Mouse (Mus musculus) stomach, postnatal 0 days (tissue): ENCODE measurements around the gene Plscr1. TPM values are rescaled to one million over a fixed set of nuclear protein-coding genes. Genes with fewer than 3 reads are reported as not detected.

Source experiments
- ATAC-seq: fragments of 200-750 bp; cut with Nextera tagmentation; 2 replicates; pipeline ENCODE4 v1.8.0; 2017; ENCODE audit not compliant: low FRiP score, low TSS enrichment
- DNase-seq: peaks from one replicate; pipeline ENCODE4 v3.0.0-alpha.2; 2016; ENCODE audit warnings: low spot score
- H3K27ac ChIP-seq: fragments of 300-500 bp; sonication (generic); replicated peaks from 2 replicates; pipeline ENCODE4 v1.5.1; 2014; ENCODE audit warnings: mild to moderate bottlenecking, control low read depth
- H3K27me3 ChIP-seq: fragments of 300-500 bp; sonication (generic); 2 replicates; pipeline ENCODE4 v1.6.1; 2014; ENCODE audit warnings: low read length; ENCODE audit not compliant: control insufficient read depth, insufficient read depth
- H3K36me3 ChIP-seq: fragments of 300-500 bp; sonication (generic); 2 replicates; pipeline ENCODE4 v1.6.1; 2014; ENCODE audit warnings: low read length, mixed read lengths; ENCODE audit not compliant: control insufficient read depth, insufficient read depth
- H3K4me1 ChIP-seq: fragments of 300-500 bp; sonication (generic); replicated peaks from 2 replicates; pipeline ENCODE4 v1.6.1; 2014; ENCODE audit warnings: antibody characterized with exemption; ENCODE audit not compliant: control insufficient read depth, insufficient read depth
- H3K4me2 ChIP-seq: fragments of 300-500 bp; sonication (generic); replicated peaks from 2 replicates; pipeline ENCODE4 v1.6.1; 2014; ENCODE audit warnings: low read depth, mild to moderate bottlenecking, control low read depth, moderate library complexity
- H3K4me3 ChIP-seq: fragments of 300-500 bp; sonication (generic); 2 replicates; pipeline ENCODE4 v1.5.1; 2014; ENCODE audit warnings: low read depth, low read length, control low read depth
- H3K9ac ChIP-seq: fragments of 300-500 bp; sonication (generic); 2 replicates; pipeline ENCODE4 v1.6.1; 2014; ENCODE audit warnings: mild to moderate bottlenecking, low read length, control low read depth, mixed read lengths
- H3K9me3 ChIP-seq: fragments of 300-500 bp; sonication (generic); 2 replicates; pipeline ENCODE4 v1.6.1; 2016; ENCODE audit warnings: low read length; ENCODE audit not compliant: control insufficient read depth
- CTCF ChIP-seq: IDR thresholded peaks from 2 replicates; pipeline ENCODE4 v1.5.1; 2016; ENCODE audit warnings: antibody characterized with exemption, low read depth, mild to moderate bottlenecking, moderate library complexity
- EP300 ChIP-seq: optimal IDR thresholded peaks from 2 replicates; pipeline ENCODE3; 2016; ENCODE audit warnings: antibody characterized with exemption
- WGBS: fragments of 180-500 bp; shearing (Covaris S2); extraction: QIAGEN DNeasy Blood & Tissue Kit; methylation state at CpG from one replicate; pipeline ENCODE4 v1.1.7; 2014; 5-methylcytosine and 5-hydroxymethylcytosine counted together
- polyA plus RNA-seq: library from polyadenylated mRNA; unstranded; fragments of >200 nt; fragmentation: Nextera tagmentation; extraction: Ambion mirVana; gene quantifications from 2 replicates; pipeline ENCODE4 v1.2.1, GENCODE M21; 2015

Plscr1 gene
- polyA plus RNA-seq, 1 experiment from 2014 or later = 41.0 TPM

DNA sequence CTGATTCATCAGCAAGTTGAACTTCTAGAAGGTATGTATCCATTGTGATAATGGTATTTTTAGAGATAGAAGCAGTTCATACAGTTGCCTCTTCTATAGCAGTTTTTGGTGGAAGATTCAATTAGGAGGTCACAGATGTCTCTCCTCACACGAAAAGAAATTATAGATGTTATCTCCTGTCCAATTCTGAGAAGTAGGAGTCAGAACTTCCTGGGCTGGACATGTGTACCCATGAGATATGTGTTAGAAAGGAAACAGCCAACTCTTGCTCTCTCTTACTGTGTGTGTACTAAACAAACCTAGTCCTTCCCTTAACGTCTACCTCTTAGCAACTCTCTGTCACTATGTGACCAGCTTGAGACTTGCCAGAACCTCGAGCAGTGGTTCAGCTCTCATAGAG is 40.1 kb downstream of the Plscr1 start:
- TF ChIP-seq EP300 = no peak
- no peak for TF ChIP-seq CTCF
- DNase-seq (no peak), ATAC-seq (no peak)
- no peaks in the 10 kb centered on the region for H3K4me1 ChIP-seq
- H3K27me3 ChIP-seq = no peaks in the 10 kb centered on the region
- no peaks in the 10 kb centered on the region for H3K9me3 ChIP-seq
- no peak overlapping the region for H3K4me2 ChIP-seq
- H3K9ac ChIP-seq = no peak overlapping the region
- H3K4me3 ChIP-seq = no peak overlapping the region
- 62% methylated on average over 3 of the region's 3 CpGs for WGBS
- no peak overlapping the region for H3K27ac ChIP-seq
- H3K36me3 ChIP-seq = no peaks in the 10 kb centered on the region

DNA sequence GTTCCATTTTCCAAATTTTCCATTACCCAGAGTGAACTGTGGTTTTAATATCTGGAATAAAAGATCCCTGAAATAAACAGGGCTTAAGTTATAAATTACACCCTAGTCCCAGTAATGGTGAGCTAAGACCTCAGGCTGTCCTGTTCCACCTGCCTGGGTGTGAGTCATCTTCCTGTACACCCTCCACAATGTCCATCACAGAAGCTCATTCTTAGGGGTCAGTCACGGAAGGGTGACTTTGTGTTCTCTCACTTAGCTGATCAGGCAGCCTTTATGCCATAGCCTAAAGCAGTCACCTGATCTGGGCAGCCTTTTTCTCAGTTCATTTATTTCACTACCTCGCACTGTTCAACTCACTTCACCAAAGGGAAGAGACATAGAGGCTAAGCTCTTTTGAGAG is 42.6 kb downstream of the Plscr1 start:
- TF ChIP-seq EP300 = no peak
- no peak for TF ChIP-seq CTCF
- Histone ChIP-seq H3K4me3 (no peak overlapping the region), H3K9ac (no peak overlapping the region), H3K9me3 (no peaks in the 10 kb centered on the region), H3K4me1 (no peaks in the 10 kb centered on the region), H3K4me2 (no peak overlapping the region), H3K36me3 (no peaks in the 10 kb centered on the region), H3K27ac (no peak overlapping the region), H3K27me3 (no peaks in the 10 kb centered on the region)
- WGBS = 76% methylated on average over 2 of the region's 2 CpGs
- no peak for DNase-seq
- no peak for ATAC-seq

GRCm38 (mm10) chr9:92292922-92293321 is 43.4 kb downstream of the Plscr1 start:
- TF ChIP-seq EP300 (no peak), CTCF (no peak)
- no peak overlapping the region for H3K4me2 ChIP-seq
- H3K9me3 ChIP-seq = no peaks in the 10 kb centered on the region
- DNase-seq (no peak), ATAC-seq (no peak)
- H3K9ac ChIP-seq = no peak overlapping the region
- WGBS = 59% methylated on average over 3 of the region's 3 CpGs
- H3K27ac ChIP-seq = no peak overlapping the region
- H3K36me3 ChIP-seq = no peaks in the 10 kb centered on the region
- no peaks in the 10 kb centered on the region for H3K27me3 ChIP-seq
- H3K4me3 ChIP-seq = no peak overlapping the region
- H3K4me1 ChIP-seq = no peaks in the 10 kb centered on the region

DNA sequence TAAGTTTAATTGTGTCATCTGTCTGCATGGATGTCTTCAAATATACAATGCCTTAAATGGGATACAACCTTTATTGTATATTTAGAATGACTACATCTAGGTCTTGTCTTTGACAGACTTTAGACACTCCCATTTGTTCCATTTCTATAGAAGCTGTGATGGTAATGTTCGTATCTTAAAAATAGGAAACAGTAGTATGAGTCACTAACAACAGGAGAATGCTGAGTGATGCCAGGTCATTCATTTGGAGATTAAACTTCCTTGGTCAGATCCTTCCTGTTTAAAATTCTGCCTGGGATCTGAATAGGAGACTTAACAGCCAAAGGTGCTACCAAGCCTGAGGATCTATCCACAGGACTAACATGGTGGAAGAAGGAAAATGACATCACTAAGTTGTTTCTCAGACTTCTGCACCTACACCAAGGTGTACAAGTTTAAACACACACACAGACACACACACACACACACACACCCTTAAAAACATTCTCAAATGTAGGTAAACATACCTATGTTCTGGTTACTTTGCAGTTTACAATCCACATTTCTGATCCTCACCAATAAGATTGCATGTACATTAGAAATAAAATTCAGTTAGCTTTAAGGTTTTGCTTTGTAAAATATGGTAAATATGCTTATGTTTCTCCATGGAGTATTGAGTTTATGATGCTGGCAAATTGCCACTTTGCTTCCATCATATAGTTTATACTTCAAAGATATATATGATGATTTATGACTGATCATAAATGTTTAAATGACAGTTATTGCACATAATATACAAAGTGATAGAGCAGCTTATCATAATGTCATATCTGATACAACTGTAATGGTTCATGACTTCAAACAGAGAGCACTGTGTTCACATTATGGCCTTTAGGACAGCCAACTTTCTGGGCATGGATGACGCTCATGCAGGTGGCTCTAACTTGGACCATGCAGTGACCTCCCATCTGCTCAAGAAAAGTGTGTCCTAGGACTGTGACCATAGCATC is 44.3 kb downstream of the Plscr1 start:
- no peak for DNase-seq
- no peaks in the 10 kb centered on the region for H3K4me1 ChIP-seq
- no peak overlapping the region for H3K4me3 ChIP-seq
- no peak overlapping the region for H3K9ac ChIP-seq
- no peak overlapping the region for H3K4me2 ChIP-seq
- no peak for TF ChIP-seq EP300
- no peak for TF ChIP-seq CTCF
- H3K36me3 ChIP-seq = no peaks in the 10 kb centered on the region
- ATAC-seq = no peak
- no peaks in the 10 kb centered on the region for H3K27me3 ChIP-seq
- H3K9me3 ChIP-seq = no peaks in the 10 kb centered on the region
- WGBS = 80% methylated on average over 2 of the region's 2 CpGs
- H3K27ac ChIP-seq = no peak overlapping the region

DNA sequence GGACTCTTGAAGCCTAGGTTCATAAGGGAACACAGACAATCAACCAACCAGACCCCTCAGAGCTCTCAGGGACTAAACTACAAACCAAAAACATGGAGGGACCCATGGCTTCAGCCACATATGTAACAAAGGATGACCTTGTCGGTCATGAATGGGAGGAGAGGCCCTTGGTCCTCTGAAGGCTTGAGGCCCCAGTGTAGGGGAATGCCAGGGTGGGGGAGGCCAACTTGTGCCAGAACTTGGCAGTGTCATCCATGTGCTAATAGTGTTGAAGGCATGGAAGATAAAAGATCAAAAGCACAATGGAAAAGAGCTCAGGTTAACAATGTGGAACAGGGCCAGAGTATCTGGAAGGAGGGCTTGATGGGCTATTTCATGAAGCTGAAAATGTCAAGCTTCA is 48.7 kb downstream of the Plscr1 start:
- Histone ChIP-seq H3K4me2 (no peak overlapping the region), H3K27me3 (no peaks in the 10 kb centered on the region), H3K9me3 (no peaks in the 10 kb centered on the region), H3K4me1 (no peaks in the 10 kb centered on the region), H3K36me3 (no peaks in the 10 kb centered on the region), H3K27ac (no peak overlapping the region), H3K4me3 (no peak overlapping the region), H3K9ac (no peak overlapping the region)
- DNase-seq (no peak), ATAC-seq (no peak)
- 74% methylated on average over 1 of the region's 1 CpGs for WGBS
- no peak for TF ChIP-seq CTCF
- no peak for TF ChIP-seq EP300

DNA sequence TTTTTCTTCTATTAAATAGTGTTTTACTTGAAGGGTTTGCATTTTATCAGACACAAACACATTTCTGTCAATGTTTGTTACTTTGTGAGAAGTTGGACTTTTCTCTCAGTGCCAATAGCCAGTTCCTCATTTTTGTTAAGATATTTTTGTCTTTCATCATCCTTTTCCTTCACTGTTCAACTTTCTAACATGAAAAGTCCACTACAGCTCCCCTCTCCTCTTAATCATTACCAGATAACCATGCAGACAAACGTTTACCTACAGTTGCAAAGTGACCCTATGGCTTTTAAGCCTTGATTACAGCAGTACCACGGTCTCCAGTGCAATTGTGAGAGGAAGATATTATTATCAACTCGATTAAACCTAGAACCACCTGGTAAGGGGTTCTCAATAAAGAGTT is 51.7 kb downstream of the Plscr1 start:
- Histone ChIP-seq H3K4me3 (no peak overlapping the region), H3K27me3 (no peaks in the 10 kb centered on the region), H3K36me3 (no peaks in the 10 kb centered on the region), H3K4me1 (no peaks in the 10 kb centered on the region), H3K9ac (no peak overlapping the region), H3K27ac (no peak overlapping the region), H3K4me2 (no peak overlapping the region), H3K9me3 (no peaks in the 10 kb centered on the region)
- ATAC-seq (no peak), DNase-seq (no peak)
- 49% methylated on average over 3 of the region's 3 CpGs for WGBS
- TF ChIP-seq EP300 (no peak), CTCF (no peak)
